Mouse (Mus musculus) neural tube, embryonic 14.5 days (tissue): Measurements from ENCODE around the gene N4bp2. TPM values are rescaled to one million over a fixed set of nuclear protein-coding genes. Genes with fewer than 3 reads are reported as not detected.
"Not testable (repeated sequence)": the region's sequence is repeated elsewhere in the genome, so short reads cannot be mapped to it uniquely, and the experiment has no call there.

ENCODE experiments used
- ATAC-seq: fragments of 200-750 bp; cut with Nextera tagmentation; 2 replicates; pipeline ENCODE4 v1.8.0; 2017; ENCODE audit warnings: low read depth, mild to moderate bottlenecking, moderate TSS enrichment, moderate library complexity
- H3K27ac ChIP-seq: fragments of 300-500 bp; sonication (generic); 2 replicates; pipeline ENCODE4 v1.5.1; 2014; ENCODE audit warnings: low read depth, mild to moderate bottlenecking, control low read depth, low read length, moderate library complexity, mixed read lengths
- H3K27me3 ChIP-seq: fragments of 300-500 bp; sonication (generic); 2 replicates; pipeline ENCODE4 v1.6.1; 2014; ENCODE audit warnings: low read length; ENCODE audit not compliant: control insufficient read depth, insufficient read depth
- H3K36me3 ChIP-seq: fragments of 300-500 bp; sonication (generic); 2 replicates; pipeline ENCODE4 v1.6.1; 2014; ENCODE audit warnings: low read length, mixed read lengths; ENCODE audit not compliant: control insufficient read depth, insufficient read depth
- H3K4me1 ChIP-seq: fragments of 300-500 bp; sonication (generic); 2 replicates; pipeline ENCODE4 v1.6.1; 2014; ENCODE audit warnings: low read length; ENCODE audit not compliant: control insufficient read depth, insufficient read depth
- H3K4me2 ChIP-seq: fragments of 300-500 bp; sonication (generic); 2 replicates; pipeline ENCODE4 v1.6.1; 2014; ENCODE audit warnings: mild to moderate bottlenecking, low read depth, low read length, control low read depth
- H3K4me3 ChIP-seq: fragments of 300-500 bp; sonication (generic); 2 replicates; pipeline ENCODE4 v1.5.1; 2014; ENCODE audit warnings: low read depth, low read length, control low read depth, mixed read lengths
- H3K9ac ChIP-seq: fragments of 300-500 bp; sonication (generic); replicated peaks from 2 replicates; pipeline ENCODE4 v1.6.1; 2014; ENCODE audit warnings: low read depth, mild to moderate bottlenecking, control low read depth, low read length, mixed read lengths
- H3K9me3 ChIP-seq: fragments of 300-500 bp; sonication (generic); 2 replicates; pipeline ENCODE4 v1.6.1; 2016; ENCODE audit warnings: low read length; ENCODE audit not compliant: control insufficient read depth
- WGBS: fragments of 180-500 bp; shearing (Covaris S2); extraction: QIAGEN DNeasy Blood & Tissue Kit; methylation state at CpG from one replicate; pipeline ENCODE4 v1.1.7; 2014; 5-methylcytosine and 5-hydroxymethylcytosine counted together
- polyA plus RNA-seq: library from polyadenylated mRNA; unstranded; fragments of >200 nt; fragmentation: Nextera tagmentation; extraction: Ambion mirVana; gene quantifications from 2 replicates; pipeline ENCODE4 v1.2.1, GENCODE M21; 2014

Gene N4bp2
- polyA plus RNA-seq, 1 experiment from 2014 or later: 29.0 TPM

- ATAC-seq, H3K27ac ChIP-seq, H3K4me3 ChIP-seq, H3K9me3 ChIP-seq, H3K4me1 ChIP-seq, H3K4me2 ChIP-seq, H3K27me3 ChIP-seq, H3K9ac ChIP-seq: not testable (repeated sequence)
- WGBS: 95% methylated on average over 3 of the region's 3 CpGs
- peaks cover 13% of the 10 kb centered on the region; the same call in 1 of the 2 replicates for H3K36me3 ChIP-seq
These were observed 10.6 kb downstream of the N4bp2 start for GRCm38 (mm10) chr5:65773957-65774356.

GRCm38 (mm10) chr5:65776166-65776565 is 12.8 kb downstream of the N4bp2 start:
- no peak for ATAC-seq
- no peaks in the 10 kb centered on the region for H3K27me3 ChIP-seq
- H3K4me2 ChIP-seq: no peak overlapping the region
- H3K4me1 ChIP-seq: no peaks in the 10 kb centered on the region
- WGBS: 90% methylated on average over 4 of the region's 4 CpGs
- peaks cover 13% of the 10 kb centered on the region; the same call in 1 of the 2 replicates for H3K36me3 ChIP-seq
- no peaks in the 10 kb centered on the region for H3K9me3 ChIP-seq
- no peak overlapping the region for H3K9ac ChIP-seq
- no peak overlapping the region for H3K4me3 ChIP-seq
- H3K27ac ChIP-seq: no peak overlapping the region

- no peaks in the 10 kb centered on the region for H3K27me3 ChIP-seq
- H3K36me3 ChIP-seq: peaks cover 13% of the 10 kb centered on the region; the same call in 1 of the 2 replicates
- H3K4me2 ChIP-seq: no peak overlapping the region
- H3K4me1 ChIP-seq: no peaks in the 10 kb centered on the region
- WGBS: 91% methylated on average over 3 of the region's 3 CpGs
- no peak overlapping the region for H3K27ac ChIP-seq
- no peak overlapping the region for H3K4me3 ChIP-seq
- no peaks in the 10 kb centered on the region for H3K9me3 ChIP-seq
- no peak for ATAC-seq
- no peak overlapping the region for H3K9ac ChIP-seq
These were observed 13.6 kb downstream of the N4bp2 start for GRCm38 (mm10) chr5:65776907-65777306.

DNA sequence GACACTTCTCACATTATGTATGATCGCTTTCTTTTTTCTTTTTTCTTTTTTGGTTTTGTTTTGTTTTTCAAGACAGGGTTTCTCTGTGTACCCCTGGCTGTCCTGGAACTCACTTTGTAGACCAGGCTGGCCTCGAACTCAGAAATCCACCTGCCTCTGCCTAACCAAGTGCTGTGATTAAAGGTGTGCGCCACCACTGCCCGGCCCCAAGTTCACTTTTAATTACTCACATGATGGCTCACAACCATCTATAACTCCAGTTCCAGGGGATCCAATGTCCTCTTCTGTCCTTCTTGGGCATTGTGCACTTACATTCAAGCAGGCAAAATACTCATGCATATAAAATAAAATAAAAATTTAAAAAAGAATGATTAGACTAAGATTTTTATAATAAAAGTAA is 15.7 kb downstream of the N4bp2 start:
- not testable (repeated sequence) for ATAC-seq, H3K4me1 ChIP-seq, H3K27me3 ChIP-seq, H3K4me3 ChIP-seq, H3K4me2 ChIP-seq, H3K27ac ChIP-seq, H3K9me3 ChIP-seq, H3K9ac ChIP-seq
- H3K36me3 ChIP-seq: peaks cover 16% of the 10 kb centered on the region
- 94% methylated on average over 4 of the region's 4 CpGs for WGBS

DNA sequence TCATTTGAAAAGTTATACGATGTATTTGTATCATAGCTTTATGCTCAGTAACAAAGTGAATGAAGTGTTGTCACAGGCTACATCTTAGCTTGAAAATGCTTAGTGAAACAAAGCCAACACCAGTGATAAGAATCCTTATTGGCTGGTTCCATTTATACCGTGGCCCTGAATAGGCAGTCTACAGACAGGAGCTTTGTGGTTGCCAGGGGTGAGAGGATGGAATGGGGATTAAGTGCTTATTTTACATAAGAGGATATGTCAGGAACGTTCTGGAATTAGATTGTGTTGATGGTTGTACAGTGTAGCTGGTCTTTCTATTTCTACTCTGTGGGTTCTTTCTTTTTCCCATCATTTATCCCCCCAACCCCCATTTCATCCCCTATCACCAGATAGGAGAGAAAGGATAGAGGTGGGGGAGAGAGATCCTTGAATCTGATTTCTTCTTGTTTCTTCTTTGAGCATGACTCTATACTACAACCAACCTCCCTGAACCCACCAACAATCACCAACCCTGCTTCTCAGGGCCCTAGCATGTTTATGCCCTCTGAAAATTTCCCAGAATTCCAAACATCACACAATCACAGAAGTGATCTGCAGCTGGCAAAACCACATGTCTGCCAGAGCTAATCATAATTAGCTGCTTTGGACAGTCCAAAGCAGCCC is 16.2 kb downstream of the N4bp2 start:
- 51% methylated on average over 3 of the region's 3 CpGs for WGBS
- no peaks in the 10 kb centered on the region for H3K27me3 ChIP-seq
- ATAC-seq: no peak
- no peak overlapping the region for H3K4me2 ChIP-seq
- H3K4me1 ChIP-seq: no peaks in the 10 kb centered on the region
- H3K36me3 ChIP-seq: peaks cover 16% of the 10 kb centered on the region
- no peak overlapping the region for H3K9ac ChIP-seq
- no peak overlapping the region for H3K27ac ChIP-seq
- no peaks in the 10 kb centered on the region for H3K9me3 ChIP-seq
- no peak overlapping the region for H3K4me3 ChIP-seq

GRCm38 (mm10) chr5:65781147-65781715 is 17.9 kb downstream of the N4bp2 start:
- 85% methylated on average over 5 of the region's 5 CpGs for WGBS
- no peak for ATAC-seq
- H3K9me3 ChIP-seq: no peaks in the 10 kb centered on the region

DNA sequence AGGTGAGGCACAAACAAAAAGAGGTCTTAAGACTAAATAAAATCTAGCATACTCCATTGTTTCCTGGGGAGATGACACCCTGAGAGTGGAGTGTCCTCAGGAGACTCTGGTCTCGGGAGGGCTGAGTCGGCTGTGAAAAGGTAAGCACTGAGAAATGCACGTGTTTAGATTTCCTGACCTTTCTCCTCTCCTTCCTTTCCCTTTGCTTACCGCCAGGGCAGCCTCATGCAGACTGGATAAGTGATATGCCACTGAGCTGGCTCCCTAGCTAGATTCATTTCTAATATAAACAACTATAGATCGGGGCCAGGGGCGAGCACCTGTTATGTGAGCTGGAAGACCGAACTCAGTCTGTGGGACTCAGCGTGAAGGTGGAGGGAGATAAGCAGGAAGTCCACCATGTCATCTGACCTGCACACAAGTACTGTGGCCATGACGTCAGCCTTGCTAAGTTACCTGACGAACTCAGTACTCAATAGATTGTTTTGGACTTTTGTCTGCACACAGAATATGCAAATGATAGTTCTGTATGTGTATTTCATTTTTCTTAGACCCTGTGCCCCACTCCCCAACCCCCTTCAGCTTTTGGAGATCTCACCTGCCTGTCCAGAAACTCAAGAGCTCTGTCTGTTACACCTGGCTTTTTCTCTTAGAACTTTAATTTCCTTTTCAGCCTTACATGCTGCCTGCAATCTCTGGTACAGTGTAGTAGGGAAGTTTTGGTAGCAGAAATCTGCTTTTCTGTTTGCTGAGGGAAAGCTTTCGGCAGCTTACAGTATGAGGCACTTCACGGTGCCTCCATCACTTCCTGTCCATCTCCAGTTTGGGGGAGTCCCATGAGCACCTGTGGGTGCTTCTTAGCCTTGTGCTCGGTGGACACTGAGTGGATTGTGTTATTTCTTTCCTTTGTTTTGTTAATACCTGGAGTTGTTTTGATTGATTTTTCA is 18.7 kb downstream of the N4bp2 start:
- peaks cover 7% of the 10 kb centered on the region for H3K36me3 ChIP-seq
- H3K27me3 ChIP-seq: no peaks in the 10 kb centered on the region
- H3K27ac ChIP-seq: no peak overlapping the region
- H3K4me3 ChIP-seq: no peak overlapping the region
- H3K9me3 ChIP-seq: no peaks in the 10 kb centered on the region
- ATAC-seq: no peak
- H3K4me1 ChIP-seq: no peaks in the 10 kb centered on the region
- H3K4me2 ChIP-seq: no peak overlapping the region
- no peak overlapping the region for H3K9ac ChIP-seq
- 91% methylated on average over 13 of the region's 13 CpGs for WGBS

More at GRCm38 (mm10) chr5:65781147-65781715, 17.9 kb downstream of the N4bp2 start:
- H3K9ac ChIP-seq: no peak overlapping the region
- no peak overlapping the region for H3K4me2 ChIP-seq
- no peak overlapping the region for H3K4me3 ChIP-seq
- no peak overlapping the region for H3K27ac ChIP-seq
- H3K4me1 ChIP-seq: no peaks in the 10 kb centered on the region
- no peaks in the 10 kb centered on the region for H3K27me3 ChIP-seq
- peaks cover 12% of the 10 kb centered on the region for H3K36me3 ChIP-seq

GRCm38 (mm10) chr5:65790604-65791225 is 27.4 kb downstream of the N4bp2 start:
- H3K27me3 ChIP-seq: no peaks in the 10 kb centered on the region
- no peak for ATAC-seq
- no peak overlapping the region for H3K4me2 ChIP-seq
- no peak overlapping the region for H3K4me3 ChIP-seq
- H3K4me1 ChIP-seq: no peaks in the 10 kb centered on the region
- no peak overlapping the region for H3K27ac ChIP-seq
- H3K9me3 ChIP-seq: no peaks in the 10 kb centered on the region
- H3K9ac ChIP-seq: no peak overlapping the region
- WGBS: 84% methylated on average over 16 of the region's 16 CpGs
- peaks cover 25% of the 10 kb centered on the region for H3K36me3 ChIP-seq
